Mouse (Mus musculus): ENCODE results near the gene 4930447C04Rik. TPM values are rescaled to one million over a fixed set of nuclear protein-coding genes. Genes with fewer than 3 reads are reported as not detected.

4930447C04Rik gene
- 1.0 and 2.0 TPM in 2 replicates for polyA plus RNA-seq (2014; fragmentation: Nextera tagmentation; extraction: Ambion mirVana)

DNA sequence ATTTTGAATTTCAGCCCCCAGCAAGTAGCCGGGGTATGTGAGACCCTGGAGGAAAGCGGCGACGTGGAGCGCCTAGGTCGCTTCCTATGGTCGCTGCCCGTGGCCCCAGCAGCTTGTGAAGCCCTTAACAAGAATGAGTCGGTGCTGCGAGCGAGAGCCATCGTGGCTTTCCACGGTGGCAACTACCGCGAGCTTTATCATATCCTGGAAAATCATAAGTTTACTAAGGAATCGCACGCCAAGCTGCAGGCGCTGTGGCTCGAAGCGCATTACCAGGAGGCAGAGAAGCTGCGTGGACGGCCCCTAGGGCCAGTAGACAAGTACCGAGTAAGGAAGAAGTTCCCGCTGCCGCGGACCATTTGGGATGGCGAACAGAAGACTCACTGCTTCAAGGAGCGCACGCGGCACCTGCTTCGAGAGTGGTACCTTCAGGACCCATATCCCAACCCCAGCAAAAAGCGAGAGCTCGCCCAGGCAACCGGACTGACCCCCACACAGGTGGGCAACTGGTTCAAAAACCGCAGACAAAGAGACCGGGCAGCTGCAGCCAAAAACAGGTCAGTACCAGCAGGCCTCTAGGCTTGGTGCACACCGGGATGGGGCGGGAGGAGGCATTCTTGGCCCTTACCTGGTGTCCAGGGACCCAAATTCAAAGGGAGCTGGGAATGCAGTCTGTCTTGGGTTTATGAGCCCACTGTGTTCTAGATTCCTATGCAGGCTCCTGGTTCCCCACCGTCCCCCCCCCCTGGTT is at the start of gene 4930447C04Rik:
4930447C04Rik (minus strand) TSS at position 704 of the 751 bp plus-strand sequence.
- Histone ChIP-seq H3K4me3 (ENCODE audit: low read depth, low read length) (no peak within 1 kb of the TSS), H3K9me3 (ENCODE audit: control insufficient read depth, low read length) (no peaks in the 10 kb centered on the region), H3K9ac (ENCODE audit: low read length) (no peak within 1 kb of the TSS), H3K4me2 (ENCODE audit: low read length) (peak within 1 kb of the TSS; percentile 15), H3K36me3 (ENCODE audit: control insufficient read depth, insufficient read depth, low read length) (no peaks in the 10 kb centered on the region), H3K4me1 (replicated peaks; ENCODE audit: control insufficient read depth, insufficient read depth, low read length) (peaks cover 5% of the 10 kb centered on the region; the same call in 1 of the 2 replicates), H3K27ac (ENCODE audit: low read depth) (no peak within 1 kb of the TSS), H3K27me3 (replicated peaks; ENCODE audit: control insufficient read depth, insufficient read depth, low read length) (peaks cover 99% of the 10 kb centered on the region)
- WGBS: 2% methylated on average over 39 of the region's 39 CpGs
- ATAC-seq (replicated peaks; ENCODE audit: low FRiP score, low TSS enrichment, low read depth) (no peak), DNase-seq (ENCODE audit: low spot score) (peak; percentile 66)

DNA sequence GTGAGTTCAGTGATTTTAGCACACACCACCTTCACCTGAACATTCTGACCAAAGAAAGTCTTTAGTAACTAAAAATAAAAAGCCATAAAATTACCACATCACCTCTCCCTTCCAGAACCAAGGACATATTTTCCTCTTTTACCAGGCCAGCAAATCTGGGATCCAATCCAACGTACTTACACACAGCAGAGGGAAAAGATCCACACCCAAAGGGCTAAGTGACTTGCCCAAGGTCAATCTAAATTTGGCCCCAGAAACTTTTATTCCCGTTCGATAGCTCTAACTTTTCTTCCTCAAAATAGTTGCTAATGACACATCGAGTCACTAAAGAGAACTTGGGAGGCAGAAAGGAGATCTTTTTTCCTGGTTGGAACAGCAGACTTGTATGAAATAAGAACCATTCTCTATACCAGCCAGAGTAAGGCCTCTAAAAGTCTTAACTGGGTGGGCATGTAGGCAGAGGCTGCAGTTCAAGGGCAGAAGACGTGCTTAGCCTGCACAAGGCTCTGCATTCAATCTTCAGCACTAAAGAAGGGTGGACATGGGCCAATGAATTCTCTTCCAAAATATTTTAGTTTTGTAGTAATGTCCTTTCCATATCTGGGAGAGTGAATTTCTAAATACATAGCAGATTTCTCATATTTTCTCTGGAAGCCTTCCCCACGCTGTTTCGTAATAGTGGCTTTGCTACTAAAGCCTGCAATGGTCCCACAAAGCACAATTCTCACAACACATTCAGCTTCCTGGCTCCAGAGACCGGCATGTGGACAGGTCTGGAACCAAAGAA is 42.7 kb upstream of the 4930447C04Rik start:
- H3K9ac ChIP-seq (ENCODE audit: low read length): no peak overlapping the region
- H3K27ac ChIP-seq (ENCODE audit: low read depth): no peak overlapping the region
- no peak overlapping the region for H3K4me3 ChIP-seq (ENCODE audit: low read depth, low read length)
- H3K36me3 ChIP-seq (ENCODE audit: control insufficient read depth, insufficient read depth, low read length): no peaks in the 10 kb centered on the region
- ATAC-seq (replicated peaks; ENCODE audit: low FRiP score, low TSS enrichment, low read depth) (no peak), DNase-seq (ENCODE audit: low spot score) (no peak)
- H3K27me3 ChIP-seq (replicated peaks; ENCODE audit: control insufficient read depth, insufficient read depth, low read length): no peaks in the 10 kb centered on the region
- no peak overlapping the region for H3K4me2 ChIP-seq (ENCODE audit: low read length)
- WGBS: 78% methylated on average over 8 of the region's 8 CpGs
- no peaks in the 10 kb centered on the region for H3K9me3 ChIP-seq (ENCODE audit: control insufficient read depth, low read length)
- no peaks in the 10 kb centered on the region for H3K4me1 ChIP-seq (replicated peaks; ENCODE audit: control insufficient read depth, insufficient read depth, low read length)

DNA sequence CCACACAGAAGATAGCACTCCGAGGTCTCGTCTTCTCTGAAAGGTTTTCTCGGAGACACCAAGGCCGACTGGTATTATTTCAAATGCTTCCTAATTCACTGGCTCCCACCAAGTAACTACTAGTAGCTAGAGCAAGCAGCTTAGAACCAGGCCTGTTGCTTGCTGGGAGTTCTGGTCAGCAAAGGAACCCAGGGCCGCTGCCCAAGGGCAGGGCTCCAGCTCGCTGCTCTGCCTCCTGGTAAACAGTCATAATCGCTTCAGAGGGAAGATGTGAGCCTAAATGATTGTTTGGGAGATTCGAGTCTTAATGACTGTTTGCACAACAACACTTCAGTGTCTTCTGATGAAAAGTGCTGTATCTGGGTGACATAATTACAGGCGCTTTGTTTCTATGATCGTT is 42.0 kb upstream of the 4930447C04Rik start:
- Histone ChIP-seq H3K27ac (ENCODE audit: low read depth) (no peak overlapping the region), H3K4me2 (ENCODE audit: low read length) (no peak overlapping the region), H3K27me3 (replicated peaks; ENCODE audit: control insufficient read depth, insufficient read depth, low read length) (no peaks in the 10 kb centered on the region), H3K9ac (ENCODE audit: low read length) (no peak overlapping the region), H3K4me3 (ENCODE audit: low read depth, low read length) (no peak overlapping the region), H3K4me1 (replicated peaks; ENCODE audit: control insufficient read depth, insufficient read depth, low read length) (no peaks in the 10 kb centered on the region), H3K9me3 (ENCODE audit: control insufficient read depth, low read length) (no peaks in the 10 kb centered on the region), H3K36me3 (ENCODE audit: control insufficient read depth, insufficient read depth, low read length) (no peaks in the 10 kb centered on the region)
- 68% methylated on average over 10 of the region's 10 CpGs for WGBS
- ATAC-seq (replicated peaks; ENCODE audit: low FRiP score, low TSS enrichment, low read depth): no peak
- DNase-seq (ENCODE audit: low spot score): no peak

DNA sequence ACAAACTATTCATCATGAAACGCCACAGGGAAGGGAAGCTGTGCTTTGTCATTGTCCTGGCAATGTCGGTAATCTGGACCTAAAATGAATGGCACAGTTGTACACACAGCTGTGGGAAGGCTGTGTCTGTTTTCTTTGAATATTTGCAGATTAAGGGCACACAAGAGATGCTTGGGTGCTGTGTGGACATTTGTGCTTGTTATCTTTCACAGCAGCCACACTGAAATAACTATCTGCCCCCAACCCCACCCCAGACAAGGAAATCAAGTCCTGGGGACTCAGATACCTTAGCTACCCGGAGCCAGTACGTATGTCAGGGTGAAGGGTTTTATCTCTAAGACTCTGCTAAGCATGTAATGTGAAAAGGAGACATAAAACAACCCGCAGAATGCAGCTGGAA is 38.7 kb upstream of the 4930447C04Rik start:
- no peak overlapping the region for H3K27ac ChIP-seq (ENCODE audit: low read depth)
- no peak overlapping the region for H3K4me2 ChIP-seq (ENCODE audit: low read length)
- DNase-seq (ENCODE audit: low spot score) (no peak), ATAC-seq (replicated peaks; ENCODE audit: low FRiP score, low TSS enrichment, low read depth) (no peak)
- no peaks in the 10 kb centered on the region for H3K9me3 ChIP-seq (ENCODE audit: control insufficient read depth, low read length)
- H3K4me3 ChIP-seq (ENCODE audit: low read depth, low read length): no peak overlapping the region
- no peaks in the 10 kb centered on the region for H3K36me3 ChIP-seq (ENCODE audit: control insufficient read depth, insufficient read depth, low read length)
- H3K9ac ChIP-seq (ENCODE audit: low read length): no peak overlapping the region
- WGBS: 65% methylated on average over 5 of the region's 5 CpGs
- no peaks in the 10 kb centered on the region for H3K4me1 ChIP-seq (replicated peaks; ENCODE audit: control insufficient read depth, insufficient read depth, low read length)
- no peaks in the 10 kb centered on the region for H3K27me3 ChIP-seq (replicated peaks; ENCODE audit: control insufficient read depth, insufficient read depth, low read length)

DNA sequence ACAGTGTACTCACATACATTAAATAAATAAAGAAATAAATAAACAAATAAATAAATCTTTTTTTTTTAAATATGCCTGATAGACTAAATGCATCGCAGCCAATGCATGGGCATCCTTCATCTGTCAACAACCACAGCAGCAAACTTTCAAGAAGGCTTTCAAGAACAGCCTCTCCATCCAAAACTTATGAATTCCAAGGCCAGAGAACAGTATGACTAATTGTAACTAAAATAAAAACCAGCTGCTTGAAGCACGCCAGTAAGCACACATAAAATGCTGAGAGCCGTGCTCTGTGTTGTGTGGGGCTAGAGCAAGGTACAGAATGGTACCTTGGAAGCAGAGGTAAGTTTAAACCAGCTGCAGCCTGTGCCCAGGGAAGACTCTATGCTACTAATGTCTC is 37.3 kb upstream of the 4930447C04Rik start:
- WGBS: 78% methylated on average over 3 of the region's 3 CpGs

DNA sequence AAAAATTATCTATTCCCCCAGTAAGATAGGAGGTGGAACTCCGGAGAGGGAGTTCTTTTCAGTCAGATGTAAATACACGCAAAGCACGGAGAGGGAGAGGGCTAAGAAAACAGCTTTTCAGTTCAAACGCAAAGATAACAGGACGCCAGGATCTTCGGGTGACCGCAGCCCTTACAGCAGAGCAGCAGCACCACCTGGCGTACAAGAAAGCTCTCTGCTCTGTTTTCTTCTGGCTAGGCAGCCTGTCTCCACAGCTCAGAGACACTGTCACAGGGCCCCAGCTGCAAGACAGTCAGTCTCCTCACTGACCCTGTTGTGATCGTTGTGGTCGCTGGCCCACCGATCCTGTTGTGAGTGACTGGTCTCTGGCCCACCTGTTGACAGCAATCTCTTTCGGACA is 36.1 kb upstream of the 4930447C04Rik start:
- Histone ChIP-seq H3K27ac (ENCODE audit: low read depth) (no peak overlapping the region), H3K9ac (ENCODE audit: low read length) (no peak overlapping the region), H3K4me1 (replicated peaks; ENCODE audit: control insufficient read depth, insufficient read depth, low read length) (no peaks in the 10 kb centered on the region), H3K27me3 (replicated peaks; ENCODE audit: control insufficient read depth, insufficient read depth, low read length) (no peaks in the 10 kb centered on the region), H3K9me3 (ENCODE audit: control insufficient read depth, low read length) (no peaks in the 10 kb centered on the region), H3K36me3 (ENCODE audit: control insufficient read depth, insufficient read depth, low read length) (no peaks in the 10 kb centered on the region), H3K4me3 (ENCODE audit: low read depth, low read length) (peak overlapping the region; percentile 25), H3K4me2 (ENCODE audit: low read length) (peak overlapping the region; percentile 52)
- DNase-seq (ENCODE audit: low spot score) (peak; percentile 83), ATAC-seq (replicated peaks; ENCODE audit: low FRiP score, low TSS enrichment, low read depth) (0 out of 2 replicates have a peak, but pooled peaks have one; percentile 79)
- WGBS: 2% methylated on average over 12 of the region's 12 CpGs

More for the DNA sequence above, 37.3 kb upstream of the 4930447C04Rik start:
- H3K4me1 ChIP-seq (replicated peaks; ENCODE audit: control insufficient read depth, insufficient read depth, low read length): no peaks in the 10 kb centered on the region
- no peak overlapping the region for H3K9ac ChIP-seq (ENCODE audit: low read length)
- H3K4me3 ChIP-seq (ENCODE audit: low read depth, low read length): no peak overlapping the region
- H3K36me3 ChIP-seq (ENCODE audit: control insufficient read depth, insufficient read depth, low read length): no peaks in the 10 kb centered on the region
- H3K27ac ChIP-seq (ENCODE audit: low read depth): no peak overlapping the region
- H3K9me3 ChIP-seq (ENCODE audit: control insufficient read depth, low read length): no peaks in the 10 kb centered on the region
- no peak overlapping the region for H3K4me2 ChIP-seq (ENCODE audit: low read length)
- DNase-seq (ENCODE audit: low spot score): no peak
- no peak for ATAC-seq (replicated peaks; ENCODE audit: low FRiP score, low TSS enrichment, low read depth)
- no peaks in the 10 kb centered on the region for H3K27me3 ChIP-seq (replicated peaks; ENCODE audit: control insufficient read depth, insufficient read depth, low read length)

DNA sequence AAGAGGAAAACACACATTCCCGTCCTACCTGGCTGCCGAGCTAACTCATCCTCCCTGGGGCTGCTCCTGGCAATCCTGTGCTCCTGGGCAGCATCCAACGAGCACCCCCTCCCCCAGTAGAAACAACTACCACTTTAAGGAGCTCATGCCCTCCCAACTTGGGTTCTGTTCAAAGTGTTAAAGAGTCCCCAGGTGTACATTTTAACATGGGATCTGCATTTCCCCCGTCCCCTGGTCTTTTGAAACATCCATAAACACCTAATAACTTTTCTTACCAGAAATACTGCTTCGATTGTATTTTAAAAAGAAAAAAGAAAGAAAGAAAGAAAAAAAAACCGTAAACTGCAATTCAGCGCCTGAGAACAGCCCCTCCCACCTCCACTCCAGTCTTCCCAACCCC is 35.6 kb upstream of the 4930447C04Rik start:
- peak; percentile 51 for DNase-seq (ENCODE audit: low spot score)
- no peaks in the 10 kb centered on the region for H3K4me1 ChIP-seq (replicated peaks; ENCODE audit: control insufficient read depth, insufficient read depth, low read length)
- peak overlapping the region; percentile 25 for H3K4me3 ChIP-seq (ENCODE audit: low read depth, low read length)
- no peaks in the 10 kb centered on the region for H3K36me3 ChIP-seq (ENCODE audit: control insufficient read depth, insufficient read depth, low read length)
- H3K27me3 ChIP-seq (replicated peaks; ENCODE audit: control insufficient read depth, insufficient read depth, low read length): no peaks in the 10 kb centered on the region
- no peaks in the 10 kb centered on the region for H3K9me3 ChIP-seq (ENCODE audit: control insufficient read depth, low read length)
- WGBS: 2% methylated on average over 7 of the region's 7 CpGs
- H3K27ac ChIP-seq (ENCODE audit: low read depth): no peak overlapping the region
- H3K9ac ChIP-seq (ENCODE audit: low read length): no peak overlapping the region
- ATAC-seq (replicated peaks; ENCODE audit: low FRiP score, low TSS enrichment, low read depth): no peak
- peak overlapping the region; percentile 52 for H3K4me2 ChIP-seq (ENCODE audit: low read length)

DNA sequence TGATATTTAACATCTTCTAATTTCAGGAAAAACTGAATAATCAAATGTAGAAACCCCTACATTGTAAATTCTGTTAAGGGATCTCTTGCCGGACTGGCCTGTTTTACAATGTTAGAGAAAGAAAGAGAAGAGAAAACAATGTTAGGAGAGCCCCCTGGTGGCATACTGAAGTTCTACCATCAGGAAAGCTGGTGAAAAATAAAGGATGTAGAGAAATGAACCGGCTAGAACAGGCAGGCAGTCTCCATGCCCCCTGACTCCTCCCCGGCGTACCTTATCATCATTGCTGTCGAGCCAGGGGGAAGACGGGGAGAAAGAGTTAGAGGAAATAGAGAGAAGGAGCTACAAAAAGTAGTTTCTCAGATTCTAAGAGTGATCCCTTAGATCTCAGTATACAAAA is 32.6 kb upstream of the 4930447C04Rik start:
- Histone ChIP-seq H3K36me3 (ENCODE audit: control insufficient read depth, insufficient read depth, low read length) (no peaks in the 10 kb centered on the region), H3K4me2 (ENCODE audit: low read length) (no peak overlapping the region), H3K4me3 (ENCODE audit: low read depth, low read length) (no peak overlapping the region), H3K9me3 (ENCODE audit: control insufficient read depth, low read length) (no peaks in the 10 kb centered on the region), H3K27ac (ENCODE audit: low read depth) (no peak overlapping the region), H3K9ac (ENCODE audit: low read length) (no peak overlapping the region), H3K4me1 (replicated peaks; ENCODE audit: control insufficient read depth, insufficient read depth, low read length) (no peaks in the 10 kb centered on the region), H3K27me3 (replicated peaks; ENCODE audit: control insufficient read depth, insufficient read depth, low read length) (no peaks in the 10 kb centered on the region)
- DNase-seq (ENCODE audit: low spot score): peak; percentile 57
- no peak for ATAC-seq (replicated peaks; ENCODE audit: low FRiP score, low TSS enrichment, low read depth)
- 4% methylated on average over 6 of the region's 6 CpGs for WGBS

Data from intestine, embryonic 14.5 days (tissue).